Mouse (Mus musculus): ENCODE measurements around the gene Notch1.

- TF ChIP-seq CTCF (IDR thresholded peaks at IDR 0.05; ENCODE audit: borderline replicate concordance, control insufficient read depth, extremely low read depth, insufficient read depth, low read length, poor library complexity) (no peak), POLR2A (IDR thresholded peaks at IDR 0.05; ENCODE audit: control insufficient read depth, extremely low read depth, insufficient read depth, low read length, poor library complexity) (no peak)
Observed at GRCm38 (mm10) chr2:26516275-26516674, at the start of gene Notch1.
